Mouse (Mus musculus) stomach, embryonic 14.5 days (tissue): ENCODE data around the gene Hsph1. TPM values are rescaled to one million over a fixed set of nuclear protein-coding genes. Genes with fewer than 3 reads are reported as not detected.
A peak's percentile ranks its signal among the peaks of the same experiment; 100 is the strongest.

Experiments
- ATAC-seq: fragments of 200-750 bp; cut with Nextera tagmentation; 2 replicates; pipeline ENCODE4 v1.8.0; 2017; ENCODE audit warnings: low read depth, moderate TSS enrichment; ENCODE audit not compliant: insufficient number of reproducible peaks, insufficient read depth, low FRiP score
- H3K27ac ChIP-seq: fragments of 300-500 bp; sonication (generic); 2 replicates; pipeline ENCODE4 v1.5.1; 2014; ENCODE audit warnings: mild to moderate bottlenecking, low read length, moderate library complexity, mixed read lengths
- H3K27me3 ChIP-seq: fragments of 300-500 bp; sonication (generic); 2 replicates; pipeline ENCODE4 v1.6.1; 2014; ENCODE audit warnings: low read length, control low read depth, mixed read lengths; ENCODE audit not compliant: control insufficient read depth, insufficient read depth
- H3K36me3 ChIP-seq: fragments of 300-500 bp; sonication (generic); 2 replicates; pipeline ENCODE4 v1.6.1; 2014; ENCODE audit warnings: mild to moderate bottlenecking, control low read depth, low read length, moderate library complexity, mixed read lengths; ENCODE audit not compliant: control insufficient read depth, insufficient read depth
- H3K4me1 ChIP-seq: fragments of 300-500 bp; sonication (generic); 2 replicates; pipeline ENCODE4 v1.6.1; 2014; ENCODE audit warnings: low read length, control low read depth, mixed read lengths; ENCODE audit not compliant: control insufficient read depth, insufficient read depth
- H3K4me2 ChIP-seq: fragments of 300-500 bp; sonication (generic); replicated peaks from 2 replicates; pipeline ENCODE4 v1.6.1; 2014; ENCODE audit warnings: low read depth, low read length, control low read depth
- H3K4me3 ChIP-seq: fragments of 300-500 bp; sonication (generic); 2 replicates; pipeline ENCODE4 v1.5.1; 2014; ENCODE audit warnings: low read depth, low read length, control low read depth
- H3K9ac ChIP-seq: fragments of 300-500 bp; sonication (generic); replicated peaks from 2 replicates; pipeline ENCODE4 v1.6.1; 2014; ENCODE audit warnings: low read depth, mild to moderate bottlenecking, control low read depth, low read length, moderate library complexity, mixed read lengths
- H3K9me3 ChIP-seq: fragments of 300-500 bp; sonication (generic); 2 replicates; pipeline ENCODE4 v1.6.1; 2016; ENCODE audit warnings: low read depth, low read length, control low read depth; ENCODE audit not compliant: control insufficient read depth
- WGBS: fragments of 180-500 bp; shearing (Covaris S2); extraction: QIAGEN DNeasy Blood & Tissue Kit; methylation state at CpG from one replicate; pipeline ENCODE4 v1.1.7; 2014; 5-methylcytosine and 5-hydroxymethylcytosine counted together
- polyA plus RNA-seq: library from polyadenylated mRNA; unstranded; fragments of >200 nt; fragmentation: Nextera tagmentation; extraction: Ambion mirVana; gene quantifications from 2 replicates; pipeline ENCODE4 v1.2.1, GENCODE M21; 2014

Gene Hsph1
- polyA plus RNA-seq = 42.7 and 50.8 TPM in 2 replicates

DNA sequence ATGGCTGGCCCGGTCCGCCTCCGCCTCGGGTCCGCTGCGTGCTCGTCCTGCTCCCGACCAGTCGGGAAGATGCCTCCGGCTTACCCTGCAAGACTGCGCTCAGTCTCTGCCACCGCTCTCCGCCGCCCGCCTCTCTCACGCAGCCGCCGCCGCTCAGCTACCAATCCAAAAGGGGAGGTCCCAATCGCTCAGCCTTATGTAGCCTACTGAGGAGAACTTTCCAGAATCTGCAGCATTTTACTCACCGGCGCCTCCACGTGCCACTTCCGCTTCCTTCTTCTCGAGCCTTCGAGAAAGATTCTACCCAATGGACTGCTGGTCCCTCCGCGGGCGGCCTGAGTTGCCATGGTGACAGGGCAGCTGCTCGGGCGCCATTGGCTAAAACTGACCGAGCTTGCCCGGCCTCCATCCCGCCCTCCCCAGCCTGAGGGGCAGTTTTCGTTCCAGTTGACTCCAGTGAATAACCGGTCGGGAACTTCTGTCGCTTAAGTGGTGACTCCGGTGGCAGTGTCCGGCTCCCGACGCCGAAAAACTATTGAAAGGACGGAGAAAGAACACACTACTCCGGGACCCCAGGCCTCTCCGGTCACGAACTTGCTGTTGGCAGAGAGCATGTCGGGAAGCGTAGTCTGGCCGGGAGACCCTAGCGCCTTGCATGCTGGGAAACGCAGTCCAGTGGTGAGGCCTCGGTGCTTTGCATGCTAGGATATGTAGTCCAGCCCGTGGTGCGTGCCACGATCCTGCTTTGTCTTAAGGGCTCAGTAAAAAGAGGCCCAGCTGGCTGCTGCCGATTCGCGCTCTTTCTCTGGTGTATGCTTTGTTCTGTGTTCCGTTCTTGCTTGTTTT lies at the start of gene Hsph1:
Hsph1 (minus strand) TSS at position 302 of the 846 bp plus-strand sequence.
- Histone ChIP-seq H3K4me2 (peak within 1 kb of the TSS; percentile 58), H3K27ac (peak within 1 kb of the TSS; percentile 90), H3K9ac (peak within 1 kb of the TSS; percentile 67), H3K36me3 (peaks cover 20% of the 10 kb centered on the region), H3K9me3 (no peaks in the 10 kb centered on the region), H3K4me3 (peak within 1 kb of the TSS; percentile 71), H3K4me1 (peaks cover 13% of the 10 kb centered on the region), H3K27me3 (no peaks in the 10 kb centered on the region)
- WGBS = under 1% methylated on average over 60 of the region's 60 CpGs
- ATAC-seq = peak; percentile 98

DNA sequence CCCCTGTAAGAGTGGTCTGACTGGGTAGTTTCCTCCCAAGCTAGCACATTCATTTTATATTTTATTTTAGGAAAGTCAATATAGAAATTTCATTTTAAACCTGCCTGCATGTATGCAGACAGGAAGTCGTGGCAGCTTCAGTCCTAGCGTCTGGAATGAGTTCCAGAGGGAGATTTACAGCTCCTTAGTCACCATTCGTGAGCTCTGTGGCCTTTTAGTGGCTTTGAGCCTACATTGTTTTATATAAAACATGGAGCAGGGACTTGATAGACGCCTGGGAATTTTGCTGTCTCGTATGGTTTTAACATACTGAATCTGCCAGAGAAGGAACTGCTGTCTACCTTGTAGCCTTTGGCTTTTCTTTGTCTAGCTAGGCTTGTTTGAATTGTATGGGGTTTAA lies 44.8 kb upstream of the Hsph1 start:
- ATAC-seq = no peak
- no peak overlapping the region for H3K9ac ChIP-seq
- H3K27me3 ChIP-seq = no peaks in the 10 kb centered on the region
- H3K4me2 ChIP-seq = no peak overlapping the region
- H3K9me3 ChIP-seq = no peaks in the 10 kb centered on the region
- no peak overlapping the region for H3K4me3 ChIP-seq
- WGBS = 61% methylated on average over 5 of the region's 5 CpGs
- H3K36me3 ChIP-seq = no peaks in the 10 kb centered on the region
- H3K27ac ChIP-seq = no peak overlapping the region
- peaks cover 3% of the 10 kb centered on the region; the same call in 1 of the 2 replicates for H3K4me1 ChIP-seq

DNA sequence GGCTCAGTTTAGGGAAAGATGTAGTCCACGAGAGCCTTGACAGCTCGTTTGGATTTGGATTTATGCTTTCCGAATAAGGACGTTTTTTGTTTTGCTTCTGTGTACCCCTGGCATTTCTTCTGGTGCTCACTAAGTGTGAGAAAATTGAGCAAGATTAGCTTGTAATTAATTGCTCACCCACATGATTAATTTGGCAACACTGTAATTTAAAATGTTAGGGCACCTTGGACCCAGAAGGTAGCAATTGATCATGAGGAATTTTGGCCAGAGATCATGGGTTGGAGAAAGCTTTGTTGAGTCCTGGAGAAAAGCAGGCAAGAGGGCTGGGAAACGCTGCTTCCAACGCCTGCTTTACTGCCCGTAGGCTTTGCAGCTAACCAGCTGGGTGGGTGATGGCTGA lies 43.7 kb upstream of the Hsph1 start:
- ATAC-seq = no peak
- Histone ChIP-seq H3K9me3 (no peaks in the 10 kb centered on the region), H3K27ac (no peak overlapping the region), H3K36me3 (no peaks in the 10 kb centered on the region), H3K9ac (no peak overlapping the region), H3K4me1 (peaks cover 3% of the 10 kb centered on the region; the same call in 1 of the 2 replicates), H3K4me2 (no peak overlapping the region; the same call in 1 of the 2 replicates), H3K4me3 (no peak overlapping the region), H3K27me3 (no peaks in the 10 kb centered on the region)
- WGBS = 39% methylated on average over 7 of the region's 7 CpGs

DNA sequence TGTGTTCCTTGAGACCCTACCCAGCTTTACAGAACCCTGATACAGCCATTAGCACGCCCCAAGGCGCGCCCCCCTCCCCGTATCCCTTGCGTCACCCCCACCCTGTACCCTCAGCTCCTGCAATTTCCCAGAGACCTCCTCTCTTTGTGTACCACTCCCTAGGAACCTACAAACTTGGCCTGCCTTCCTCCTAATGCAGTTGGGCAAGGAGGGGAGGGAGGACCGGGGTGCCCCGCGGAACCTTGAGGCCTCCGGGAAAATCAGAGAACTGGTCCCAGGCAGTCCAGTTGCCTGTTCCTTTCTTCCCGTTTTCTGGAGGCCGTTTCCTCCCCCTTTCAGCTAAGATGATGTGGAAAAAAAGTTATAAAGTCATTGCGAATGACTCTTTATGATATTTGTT lies 43.2 kb upstream of the Hsph1 start:
- ATAC-seq = no peak
- Histone ChIP-seq H3K9ac (no peak overlapping the region), H3K27ac (no peak overlapping the region), H3K4me3 (peak overlapping the region; percentile 50), H3K36me3 (no peaks in the 10 kb centered on the region), H3K4me2 (peak overlapping the region; percentile 98), H3K9me3 (no peaks in the 10 kb centered on the region), H3K4me1 (peaks cover 3% of the 10 kb centered on the region; the same call in 1 of the 2 replicates), H3K27me3 (no peaks in the 10 kb centered on the region)
- WGBS = 11% methylated on average over 12 of the region's 12 CpGs

DNA sequence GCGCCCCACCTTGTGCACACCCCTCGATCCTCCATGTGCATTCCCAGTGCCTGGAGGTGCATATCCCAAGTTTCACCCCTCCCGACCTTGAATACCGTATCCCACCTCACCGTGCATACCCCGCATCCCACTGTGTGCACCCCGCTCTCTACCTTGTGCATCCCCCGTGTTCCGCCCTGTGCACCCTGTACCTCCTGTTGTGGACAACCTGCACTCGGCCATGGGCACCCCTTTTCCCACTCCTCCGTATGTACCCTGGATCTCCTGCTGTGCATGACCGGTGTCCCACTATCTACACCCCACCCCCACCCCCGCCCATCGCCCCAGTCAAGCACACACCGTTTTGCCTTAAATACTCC lies 42.8 kb upstream of the Hsph1 start:
- H3K36me3 ChIP-seq = no peaks in the 10 kb centered on the region
- WGBS = 1% methylated on average over 15 of the region's 15 CpGs
- H3K9me3 ChIP-seq = no peaks in the 10 kb centered on the region
- H3K27ac ChIP-seq = no peak overlapping the region
- H3K4me3 ChIP-seq = peak overlapping the region; percentile 50
- no peaks in the 10 kb centered on the region for H3K27me3 ChIP-seq
- peak overlapping the region; percentile 98 for H3K4me2 ChIP-seq
- peaks cover 3% of the 10 kb centered on the region; the same call in 1 of the 2 replicates for H3K4me1 ChIP-seq
- ATAC-seq = peak; percentile 20
- H3K9ac ChIP-seq = peak overlapping the region; percentile 68

DNA sequence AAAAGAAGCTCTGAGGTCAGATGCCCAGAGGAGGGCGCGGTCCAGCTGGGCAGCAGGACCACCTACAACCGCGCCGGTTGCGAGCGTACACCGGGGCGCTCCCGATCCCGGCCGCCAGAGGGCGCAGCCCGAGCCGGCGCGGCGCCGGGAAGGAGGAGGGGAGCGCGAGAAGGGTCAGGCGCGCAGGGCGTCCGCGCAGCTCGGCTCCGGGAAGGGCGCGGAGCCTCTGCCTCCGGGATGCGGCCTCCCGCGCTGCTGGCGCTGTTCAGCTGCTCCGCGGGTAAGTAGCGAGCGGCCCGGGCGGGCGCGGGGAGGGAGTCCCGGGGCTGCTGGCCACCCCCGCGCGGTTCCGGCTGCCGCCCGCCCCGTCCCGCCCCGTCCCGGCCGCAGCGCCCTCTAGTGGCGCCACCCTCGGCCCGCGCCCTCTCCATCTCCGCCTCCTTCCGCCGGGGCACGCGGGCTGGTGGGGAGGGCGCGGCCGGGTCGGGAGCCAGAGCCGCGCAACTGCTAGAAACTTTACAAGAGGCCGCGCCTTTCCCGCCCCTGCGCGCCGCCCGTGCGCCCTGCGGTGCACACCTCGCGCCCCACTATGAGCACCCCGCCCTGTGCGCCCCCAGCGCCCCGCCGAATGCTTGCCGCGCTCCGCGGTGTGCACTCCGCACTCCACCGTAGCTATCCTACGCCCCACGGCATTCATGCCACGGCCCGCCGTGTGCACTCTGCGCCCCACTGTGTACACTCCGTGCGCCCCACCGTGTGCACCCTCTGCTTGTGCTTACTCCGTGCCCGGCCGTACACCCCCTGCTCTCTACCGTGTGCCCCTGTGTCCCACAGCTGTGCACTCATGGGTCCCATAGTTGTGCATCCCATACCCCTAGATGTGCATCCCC lies 42.2 kb upstream of the Hsph1 start, which contains the start of gene B3glct:
B3glct (plus strand) TSS at position 131 of the 890 bp plus-strand sequence.
- Histone ChIP-seq H3K4me2 (peak within 1 kb of the TSS; percentile 98), H3K36me3 (no peaks in the 10 kb centered on the region), H3K27ac (peak within 1 kb of the TSS; percentile 55; the same call in 1 of the 2 replicates), H3K4me3 (peak within 1 kb of the TSS; percentile 50), H3K27me3 (no peaks in the 10 kb centered on the region), H3K9me3 (no peaks in the 10 kb centered on the region), H3K4me1 (peaks cover 3% of the 10 kb centered on the region; the same call in 1 of the 2 replicates), H3K9ac (peak within 1 kb of the TSS; percentile 68)
- peak; percentile 95 for ATAC-seq
- WGBS = 1% methylated on average over 58 of the region's 106 CpGs

DNA sequence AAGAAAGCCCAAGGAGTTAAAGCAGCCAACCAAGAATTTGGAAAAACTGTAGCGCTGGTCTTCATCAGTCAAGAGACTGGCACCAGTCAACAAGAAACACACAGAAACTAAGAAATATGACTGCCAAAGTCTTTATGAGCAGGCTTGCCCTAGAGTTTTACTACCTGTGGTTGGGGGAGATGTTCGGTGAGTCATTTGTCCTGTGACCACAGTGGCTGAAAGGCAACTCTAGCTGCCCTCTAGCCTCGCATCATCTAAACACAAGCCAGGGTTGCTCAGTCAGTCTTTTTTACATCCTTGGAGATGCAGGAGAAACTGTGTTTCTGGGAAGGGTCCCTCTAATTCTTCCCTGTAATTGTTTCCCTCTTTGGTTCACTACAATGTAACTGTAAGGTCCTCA lies 41.0 kb upstream of the Hsph1 start:
- no peak overlapping the region for H3K4me2 ChIP-seq
- H3K27me3 ChIP-seq = no peaks in the 10 kb centered on the region
- 90% methylated on average over 3 of the region's 3 CpGs for WGBS
- ATAC-seq = no peak
- H3K9me3 ChIP-seq = no peaks in the 10 kb centered on the region
- H3K4me1 ChIP-seq = peaks cover 3% of the 10 kb centered on the region; the same call in 1 of the 2 replicates
- H3K36me3 ChIP-seq = no peaks in the 10 kb centered on the region
- no peak overlapping the region for H3K27ac ChIP-seq
- no peak overlapping the region for H3K9ac ChIP-seq
- no peak overlapping the region for H3K4me3 ChIP-seq

DNA sequence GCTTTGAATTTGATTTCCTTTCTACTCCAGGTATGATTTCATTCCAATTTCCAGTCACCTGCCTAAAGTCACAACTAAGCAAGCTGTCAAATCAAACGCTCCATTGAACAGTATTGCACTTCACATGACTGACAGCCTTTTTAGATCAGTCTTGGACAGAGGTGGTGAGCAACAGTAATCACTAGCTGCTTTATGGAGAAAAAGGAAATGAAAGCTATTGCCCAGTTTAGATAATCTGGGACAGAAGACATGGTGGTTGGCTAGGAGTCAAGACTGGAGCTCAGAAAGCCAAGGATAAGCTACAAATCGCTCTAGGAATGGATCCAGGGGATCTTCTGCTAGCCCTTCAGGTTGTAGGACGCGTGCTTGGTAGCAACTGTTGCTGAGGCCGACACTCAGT lies 27.2 kb upstream of the Hsph1 start:
- 80% methylated on average over 5 of the region's 5 CpGs for WGBS

More for the DNA sequence above, 27.2 kb upstream of the Hsph1 start:
- Histone ChIP-seq H3K27ac (no peak overlapping the region), H3K4me3 (no peak overlapping the region), H3K4me1 (no peaks in the 10 kb centered on the region), H3K36me3 (no peaks in the 10 kb centered on the region), H3K9me3 (no peaks in the 10 kb centered on the region), H3K9ac (no peak overlapping the region), H3K27me3 (no peaks in the 10 kb centered on the region), H3K4me2 (no peak overlapping the region)
- no peak for ATAC-seq
